Mouse (Mus musculus) gastrocnemius, adult 2 months (tissue): Measurements from ENCODE around the gene Suv39h2. TPM values are rescaled to one million over a fixed set of nuclear protein-coding genes. Genes with fewer than 3 reads are reported as not detected.

Experiments
- DNase-seq: peaks from one replicate; pipeline ENCODE4 v3.0.0; 2022
- H3K27ac ChIP-seq: fragments of 200-600 bp; 2 replicates; pipeline ENCODE4 v1.8.1; 2022; ENCODE audit warnings: mild to moderate bottlenecking
- H3K4me3 ChIP-seq: fragments of 200-600 bp; 2 replicates; pipeline ENCODE4 v1.8.1; 2022; ENCODE audit warnings: mild to moderate bottlenecking, moderate library complexity
- CTCF ChIP-seq: fragments of 200-600 bp; IDR thresholded peaks from 2 replicates; pipeline ENCODE4 v1.8.1; 2022; ENCODE audit warnings: antibody characterized with exemption, mild to moderate bottlenecking, moderate library complexity
- intact Hi-C: fragments of 180-260 bp; cut with DNase I; formaldehyde crosslinking; loops from one replicate; pipeline ENCODE4 v1.15.1; 2025
- long read RNA-seq, 2 experiments: library from polyadenylated mRNA; stranded (forward); transcript quantifications; one replicate each; pipeline ENCODE4 v2.0.0; 2021
- total RNA-seq, 2 experiments: library from RNA; stranded (reverse); gene quantifications; 2 replicates each; pipeline ENCODE4 v1.2.3; 2021

Gene Suv39h2
- 1 to 10 TPM in 1 of 2 experiments, under 1 TPM in 1; 0.71 to 1.3 TPM for total RNA-seq
- long read RNA-seq, experiment 1, partial matches to known transcripts: 0 of 1 reads
- long read RNA-seq, experiment 1, other reads (novel, unspliced or antisense): 0 of 1 reads
- long read RNA-seq, experiment 2, partial matches to known transcripts: 1 of 1 reads
- long read RNA-seq, experiment 2, other reads (novel, unspliced or antisense): 0 of 1 reads

DNA sequence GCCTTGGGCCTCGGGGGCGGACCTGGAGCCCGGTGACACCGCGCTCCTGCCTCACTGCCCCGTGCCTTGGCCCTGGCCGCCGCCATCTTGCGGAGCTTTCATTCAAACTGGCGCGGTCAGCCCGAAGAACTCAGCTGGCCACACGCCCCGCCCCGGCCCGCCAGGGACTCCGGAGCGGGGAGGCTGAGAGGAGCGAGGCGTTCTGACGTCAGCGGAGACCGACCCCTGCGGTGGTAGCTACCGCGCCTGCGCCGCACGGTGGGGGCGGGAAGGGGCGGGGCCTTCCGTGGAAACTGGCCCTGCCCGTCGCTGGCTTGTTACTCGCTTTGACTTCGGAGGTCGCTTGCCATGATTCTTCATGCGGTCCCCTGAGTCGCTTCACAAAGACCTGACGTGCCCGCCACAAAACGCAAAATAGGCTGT, at the start of gene Suv39h2:
Suv39h2 (minus strand) TSS at position 171 of the 423 bp plus-strand sequence.
- intact Hi-C loops: loop anchor here (5.0 kb wide), 2 partner anchors 37 to 53 kb away; partner anchors contain the start of genes Cdnf, Dclre1c, Gm45902 and Hspa14
- H3K4me3 ChIP-seq: peak within 1 kb of the TSS; percentile 99
- peak; percentile 99 for DNase-seq
- peak within 1 kb of the TSS; percentile 84 for H3K27ac ChIP-seq
- no peak for TF ChIP-seq CTCF

- intact Hi-C loops: no loop called here
- Histone ChIP-seq H3K4me3 (no peak overlapping the region), H3K27ac (no peak overlapping the region)
- no peak for TF ChIP-seq CTCF
- no peak for DNase-seq
Observed at GRCm38 (mm10) chr2:3522558-3522957, 47.7 kb upstream of the Suv39h2 start.

DNA sequence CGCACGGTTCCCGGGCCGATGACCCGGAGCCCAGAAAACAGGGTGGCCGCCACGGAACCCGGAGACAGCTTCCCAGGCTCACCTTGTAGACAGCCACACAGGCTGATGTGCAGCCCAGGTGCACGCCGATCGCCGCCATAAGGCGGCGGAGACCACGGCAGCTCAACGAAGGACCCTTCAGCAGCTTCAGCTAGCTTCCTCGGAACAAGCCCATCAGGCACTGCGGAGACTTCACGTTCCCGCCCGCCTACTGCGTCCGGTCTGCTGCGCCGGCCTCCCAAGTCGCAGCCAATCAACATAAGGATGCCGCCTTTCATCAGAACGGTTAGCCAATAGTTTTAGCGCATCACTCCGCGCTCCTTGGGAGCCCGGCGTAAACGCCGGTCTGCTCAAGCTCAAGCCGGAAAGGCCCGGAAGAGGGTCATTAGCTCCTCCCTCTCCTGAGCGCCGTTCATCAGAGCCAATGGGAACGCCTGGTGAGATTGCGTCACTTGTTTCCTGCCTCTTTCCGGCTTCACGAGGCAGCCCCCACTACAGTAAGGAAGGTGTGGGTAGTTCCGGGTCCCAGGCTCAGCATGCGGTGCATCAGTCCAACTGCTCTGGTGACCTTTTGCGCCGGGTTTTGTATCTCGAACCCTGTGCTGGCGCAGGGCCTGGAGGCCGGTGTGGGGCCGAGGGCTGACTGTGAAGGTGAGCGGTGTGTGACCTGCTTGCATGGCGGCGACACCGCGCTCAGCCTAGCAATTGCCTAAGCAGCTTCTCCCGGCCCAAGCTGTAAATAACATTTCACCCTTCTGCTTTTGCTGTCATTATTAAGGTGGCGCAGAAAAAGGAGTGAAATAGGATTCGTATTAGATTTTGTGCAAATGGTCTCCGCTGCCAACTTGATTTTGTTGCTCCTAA, 38.0 kb upstream of the Suv39h2 start, which contains the start of the genes Gm45902, Hspa14 and Cdnf:
Gm45902 (minus strand) TSS at position 239 of the 903 bp plus-strand sequence.
Hspa14 (minus strand) TSS at position 263 of the 903 bp plus-strand sequence.
Cdnf (plus strand) TSS at position 479 of the 903 bp plus-strand sequence.
- intact Hi-C loops: loop anchor here (5.0 kb wide), 3 partner anchors 36 to 181 kb away; partner anchors contain the start of genes Dclre1c, Meig1, Rpp38 and Suv39h2
- peak; percentile 96 for DNase-seq
- H3K27ac ChIP-seq: peak within 1 kb of the TSS; percentile 98
- peak within 1 kb of the TSS; percentile 76 for H3K4me3 ChIP-seq
- no peak for TF ChIP-seq CTCF

DNA sequence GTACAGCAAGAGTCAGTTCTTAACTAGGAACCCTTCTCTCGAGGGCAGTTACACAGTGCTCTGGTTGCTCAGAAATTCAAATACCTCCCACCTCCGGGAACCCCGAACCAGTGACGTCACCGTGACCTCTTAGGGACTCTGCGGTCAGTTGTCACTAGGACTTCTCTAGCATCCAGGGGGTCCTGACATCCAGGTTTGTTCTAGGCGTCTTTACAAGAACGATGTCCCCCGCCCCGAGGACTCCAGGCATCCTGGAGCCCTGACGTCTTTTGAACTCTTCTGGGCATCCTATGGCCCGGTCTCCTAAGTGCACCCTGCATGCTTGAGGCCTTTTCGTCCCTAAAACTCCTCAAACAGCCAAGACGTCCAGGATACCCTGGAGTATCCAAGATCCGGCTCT, 37.2 kb upstream of the Suv39h2 start:
- intact Hi-C loops: loop anchor here (5.0 kb wide), 3 partner anchors 35 to 180 kb away; partner anchors contain the start of genes Dclre1c, Meig1, Rpp38 and Suv39h2
- peak overlapping the region; percentile 76 for H3K4me3 ChIP-seq
- H3K27ac ChIP-seq: peak overlapping the region; percentile 98
- DNase-seq: peak; percentile 17
- no peak for TF ChIP-seq CTCF

DNA sequence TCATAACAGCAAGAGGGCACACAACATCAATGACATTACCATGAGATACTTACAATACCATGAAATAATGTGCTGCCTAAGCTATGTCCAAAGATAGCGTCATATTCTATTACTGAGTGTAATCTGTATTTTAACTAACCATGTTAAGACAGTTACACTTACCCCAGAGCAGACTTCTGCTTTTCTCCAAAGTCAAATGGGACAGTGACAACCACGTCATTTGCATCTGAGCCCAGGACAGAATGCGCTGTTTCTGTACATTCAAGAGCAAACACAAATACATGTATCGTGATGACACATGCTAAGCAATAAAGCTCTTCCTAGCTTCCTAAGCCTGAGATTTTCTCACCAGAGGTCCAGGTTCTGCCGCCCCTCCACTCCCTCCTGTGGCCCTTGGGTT, 26.1 kb upstream of the Suv39h2 start:
- Histone ChIP-seq H3K27ac (no peak overlapping the region), H3K4me3 (no peak overlapping the region)
- DNase-seq: no peak
- no peak for TF ChIP-seq CTCF
- intact Hi-C loops: no loop called here

DNA sequence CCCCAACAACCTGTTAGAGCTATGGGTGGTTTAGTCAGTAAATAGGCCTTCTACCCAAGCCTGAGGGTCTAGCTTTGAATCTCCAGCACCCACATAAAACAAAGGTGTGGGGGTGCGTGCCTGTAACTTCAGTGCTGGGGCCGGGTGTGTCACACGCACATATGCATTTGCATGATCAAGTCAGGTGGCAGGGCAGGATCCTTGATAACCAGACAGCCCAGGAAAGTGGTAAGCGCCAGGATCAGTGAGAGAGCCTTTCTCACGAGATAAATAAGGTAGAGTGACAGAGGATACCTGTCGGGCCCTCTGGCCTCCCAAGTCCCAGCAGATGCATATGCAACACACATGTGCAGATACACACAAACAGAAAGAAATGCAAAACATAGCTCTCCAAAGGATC, 24.7 kb upstream of the Suv39h2 start:
- no peak for DNase-seq
- intact Hi-C loops: no loop called here
- H3K4me3 ChIP-seq: no peak overlapping the region
- H3K27ac ChIP-seq: no peak overlapping the region
- no peak for TF ChIP-seq CTCF

GRCm38 (mm10) chr2:3493833-3494409, 19.1 kb upstream of the Suv39h2 start:
- intact Hi-C loops: no loop called here
- Histone ChIP-seq H3K27ac (no peak overlapping the region), H3K4me3 (no peak overlapping the region)
- no peak for DNase-seq
- no peak for TF ChIP-seq CTCF

DNA sequence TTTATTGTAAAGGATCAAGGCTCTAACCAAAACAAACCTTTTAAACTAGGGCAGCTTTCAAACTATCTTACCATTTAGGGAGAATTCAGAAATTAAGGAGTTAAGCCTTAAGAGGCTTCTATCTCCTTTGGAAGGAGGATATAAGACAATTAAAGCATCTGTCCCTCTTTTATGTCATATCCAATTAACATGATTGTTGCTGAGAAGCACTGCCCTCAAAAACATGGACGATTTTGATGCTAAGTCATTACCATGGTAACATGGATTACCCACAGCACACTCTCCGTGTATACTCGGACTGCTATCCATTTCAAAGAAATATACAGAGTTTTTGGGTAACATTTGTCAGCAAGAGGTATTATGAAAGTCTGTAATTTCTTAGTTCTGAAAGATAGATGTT, 15.0 kb upstream of the Suv39h2 start:
- Histone ChIP-seq H3K27ac (no peak overlapping the region), H3K4me3 (no peak overlapping the region)
- no peak for TF ChIP-seq CTCF
- intact Hi-C loops: no loop called here
- no peak for DNase-seq

DNA sequence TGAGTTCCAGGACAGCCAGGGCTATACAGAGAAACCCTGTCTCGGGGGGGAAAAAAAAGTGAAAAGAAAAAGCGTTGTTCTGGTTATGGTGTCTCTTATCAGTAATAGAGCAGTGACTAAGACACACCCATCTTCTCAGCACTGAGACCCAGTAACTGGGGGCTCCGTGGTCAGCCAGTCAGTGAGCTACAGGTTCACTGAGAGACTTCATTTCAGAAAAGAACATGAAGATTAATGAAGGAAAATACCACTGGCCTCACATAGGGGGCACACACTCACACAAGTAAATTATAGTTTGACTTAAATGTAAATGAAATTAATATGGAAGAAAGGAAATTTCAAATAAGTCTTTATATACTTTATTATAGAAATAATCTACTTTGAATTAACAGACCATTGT, 5.4 kb upstream of the Suv39h2 start:
- no peak overlapping the region for H3K4me3 ChIP-seq
- TF ChIP-seq CTCF: no peak
- DNase-seq: no peak
- H3K27ac ChIP-seq: no peak overlapping the region
- intact Hi-C loops: no loop called here

DNA sequence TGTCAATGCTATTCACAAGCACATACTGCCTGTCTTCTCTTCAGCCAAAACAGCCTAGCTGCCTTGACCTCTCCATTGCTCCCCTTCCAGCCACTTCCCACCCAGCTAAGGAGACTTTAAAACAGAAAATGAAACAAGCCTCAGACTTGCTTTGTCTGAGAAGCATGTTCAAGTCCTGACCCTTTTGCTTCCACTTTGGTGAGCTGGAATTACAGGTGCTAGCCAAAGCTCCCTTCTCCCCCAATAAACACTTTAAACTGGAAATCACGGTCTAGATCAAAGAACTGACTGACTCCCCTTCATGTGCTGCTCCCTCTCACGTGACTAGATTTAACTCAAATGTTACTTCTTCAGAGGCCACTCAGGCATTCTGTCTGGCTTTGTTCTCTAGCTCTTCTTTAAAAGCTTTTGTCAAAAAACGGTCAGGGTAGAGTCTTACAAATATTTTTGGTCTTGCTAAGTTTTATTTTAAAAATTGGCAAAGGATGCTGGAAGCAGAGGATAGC, 968 bp upstream of the Suv39h2 start:
- peak overlapping the region; percentile 84 for H3K27ac ChIP-seq
- intact Hi-C loops: loop anchor here (5.0 kb wide), 2 partner anchors 37 to 53 kb away; partner anchors contain the start of genes Cdnf, Dclre1c, Gm45902 and Hspa14
- peak overlapping the region; percentile 99 for H3K4me3 ChIP-seq

GRCm38 (mm10) chr2:3474361-3474805, 448 bp downstream of the Suv39h2 start:
- intact Hi-C loops: no loop called here
- Histone ChIP-seq H3K4me3 (peak overlapping the region; percentile 99), H3K27ac (peak overlapping the region; percentile 84)
- TF ChIP-seq CTCF: no peak
- DNase-seq: peak; percentile 67

More for the DNA sequence above, 968 bp upstream of the Suv39h2 start:
- no peak for DNase-seq
- no peak for TF ChIP-seq CTCF

DNA sequence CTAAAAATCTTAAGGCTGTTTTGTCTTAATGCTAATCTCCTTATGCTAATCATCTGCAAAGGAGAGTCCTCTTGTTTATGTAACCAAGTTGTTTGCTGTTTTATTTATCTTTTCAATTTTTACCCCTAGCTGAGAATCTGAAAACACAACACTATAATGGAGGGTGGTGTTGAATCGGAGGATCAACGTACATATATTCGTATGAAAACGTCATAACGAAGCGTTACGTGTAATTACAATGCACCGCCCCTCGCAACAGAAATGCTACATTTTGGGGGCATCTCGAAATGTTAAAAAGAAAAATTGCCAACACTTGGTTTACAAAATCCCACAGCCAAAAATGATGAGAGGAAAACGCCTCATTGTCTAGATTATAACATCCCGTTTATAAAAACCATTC, 940 bp downstream of the Suv39h2 start:
- DNase-seq: no peak
- H3K27ac ChIP-seq: no peak overlapping the region
- intact Hi-C loops: no loop called here
- H3K4me3 ChIP-seq: peak overlapping the region; percentile 99
- no peak for TF ChIP-seq CTCF
